Mouse (Mus musculus) R1 (cell line): ENCODE measurements at regions not wholly inside any gene's neighbourhood (a gene's known extent, or its start where the extent isn't known, plus 50 kb on each side); places are given as distances from the start of the nearest gene placed in this dataset.

Experiments used
- DNase-seq: peaks from one replicate; pipeline ENCODE4 v3.0.0-alpha.2; 2018; ENCODE audit warnings: low read depth, low spot score

DNA sequence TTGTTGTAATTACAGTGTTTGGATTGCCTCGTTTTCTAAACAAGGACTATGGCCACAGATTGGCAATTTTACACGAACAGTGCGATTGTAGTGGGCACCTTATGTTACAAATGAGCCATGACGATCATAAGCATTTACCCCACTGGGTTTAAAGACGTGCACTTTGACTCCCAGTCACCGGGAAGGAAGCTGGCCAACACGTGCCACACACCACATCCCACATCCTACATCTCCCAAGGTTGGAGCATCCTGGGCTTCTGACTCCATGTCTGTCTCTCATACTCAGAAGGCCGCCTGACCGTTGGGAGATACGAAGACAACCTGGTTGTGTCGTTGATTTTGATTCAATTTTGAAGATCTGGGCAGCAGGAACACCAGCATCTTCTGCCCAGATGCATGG is 159.8 kb upstream of the Tshz3 start:
- no peak for DNase-seq

DNA sequence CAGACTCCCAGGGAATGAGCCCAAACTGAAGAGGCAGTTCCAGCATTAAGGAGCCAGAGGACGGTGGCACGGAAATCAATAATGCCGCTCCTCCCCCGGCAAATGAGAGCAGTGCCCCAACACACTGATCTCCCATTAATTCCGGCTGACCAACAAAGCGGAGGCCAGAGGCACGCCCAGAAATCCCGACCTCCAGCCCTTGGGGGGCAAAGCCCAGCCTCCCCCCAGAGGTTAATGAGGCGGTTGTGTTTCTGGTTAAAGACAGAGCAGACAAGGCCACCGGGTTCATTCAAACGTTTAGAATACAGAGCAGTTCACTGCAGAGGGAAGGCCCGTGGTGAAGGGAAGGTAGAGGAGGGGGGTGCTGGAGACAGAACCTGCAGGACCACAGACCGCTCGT is 149.9 kb upstream of the Tshz3 start:
- DNase-seq = no peak

DNA sequence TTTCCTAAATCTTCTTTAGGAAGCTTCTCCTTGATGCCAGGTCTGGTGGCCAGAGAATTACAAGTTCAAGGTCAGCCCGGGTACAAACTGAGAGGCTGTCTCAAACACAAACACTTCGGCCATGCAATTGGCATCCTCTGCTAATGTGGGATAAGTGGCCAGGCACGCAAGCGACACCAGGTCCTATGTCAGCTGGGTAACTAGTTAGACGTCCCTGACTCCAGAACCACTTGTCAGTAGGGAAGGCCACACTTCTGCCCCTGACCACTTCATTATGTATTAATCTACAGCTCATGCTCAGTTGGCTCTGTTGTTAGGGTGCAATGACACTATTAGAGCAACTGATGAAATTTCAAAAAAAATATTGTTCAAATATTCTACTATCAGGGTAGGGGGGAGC is 149.5 kb upstream of the Tshz3 start:
- DNase-seq = no peak

DNA sequence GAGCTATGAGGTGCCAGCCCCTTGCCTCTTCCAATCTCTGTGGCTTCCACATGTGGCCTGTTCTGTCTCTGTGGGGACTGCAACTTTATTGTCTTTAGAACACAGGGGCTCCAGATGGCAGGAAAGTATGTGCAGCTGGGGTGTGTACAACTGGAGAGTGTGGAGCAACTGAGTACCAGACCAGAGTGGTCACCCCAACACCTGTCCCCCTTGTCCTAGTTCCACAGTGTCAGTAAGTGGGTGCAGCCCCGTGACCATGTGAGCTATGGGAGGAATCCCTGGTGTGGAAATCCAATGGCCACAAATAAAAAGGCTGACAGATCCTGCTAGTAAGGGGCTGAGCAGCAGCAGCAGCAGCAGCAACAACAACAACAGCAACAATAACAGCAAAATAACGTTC is 126.9 kb upstream of the Tshz3 start:
- no peak for DNase-seq

DNA sequence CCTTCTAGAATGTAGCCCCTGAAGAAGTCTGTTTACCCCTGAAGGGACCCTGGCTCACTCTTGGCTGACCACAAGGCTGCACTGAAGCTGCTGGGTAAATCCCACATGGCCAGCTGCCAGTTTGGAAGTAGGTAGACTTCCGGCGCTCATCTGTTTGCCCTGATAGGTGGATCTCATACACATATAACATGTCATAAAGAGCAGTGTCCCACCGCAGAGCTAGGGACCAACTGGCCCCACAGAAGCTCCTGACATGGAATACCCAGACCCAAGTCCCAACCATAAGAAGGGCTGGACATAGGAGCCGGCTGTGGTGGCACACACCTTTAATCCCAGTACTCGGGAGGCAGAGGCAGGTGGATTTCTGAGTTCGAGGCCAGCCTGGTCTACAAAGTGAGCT is 115.8 kb upstream of the Tshz3 start:
- no peak for DNase-seq

DNA sequence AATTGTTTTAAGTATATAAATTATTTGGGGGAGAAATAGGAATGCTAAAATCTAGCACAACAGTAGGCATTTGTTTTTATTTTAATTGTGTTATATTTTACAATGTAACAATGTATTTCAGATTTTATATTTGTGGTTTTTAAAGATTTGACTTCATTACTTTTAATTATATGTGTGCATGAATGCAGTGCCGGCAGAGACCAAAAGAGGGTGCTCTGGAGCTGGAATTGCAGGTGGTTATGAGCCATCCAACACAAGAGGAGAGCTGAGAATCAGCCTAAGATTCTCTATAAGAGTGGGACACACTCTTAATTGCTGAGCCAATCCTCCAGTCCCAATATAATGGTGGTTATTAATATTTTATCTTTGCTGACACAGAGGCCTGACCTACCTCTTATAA is 112.9 kb upstream of the Tshz3 start:
- peak; percentile 21 for DNase-seq

DNA sequence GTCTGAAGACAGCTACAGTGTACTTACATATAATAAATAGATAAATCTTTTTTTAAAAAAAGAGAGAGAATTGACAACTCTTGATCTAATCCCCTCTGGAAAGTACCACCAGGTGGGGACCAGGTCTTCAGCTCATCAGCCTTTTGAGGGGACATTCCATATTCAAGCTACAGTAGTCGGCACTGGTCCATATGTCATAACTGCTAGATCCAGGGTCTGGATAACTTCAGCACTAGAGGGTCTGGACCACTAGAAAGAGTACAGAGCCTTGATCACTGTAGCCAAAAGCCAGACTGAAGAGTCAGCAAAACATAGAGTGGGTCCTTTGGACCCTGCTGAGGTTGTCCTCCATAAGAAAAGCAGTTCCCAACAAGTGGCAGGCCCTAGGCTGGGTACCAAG is 106.4 kb upstream of the Tshz3 start:
- DNase-seq = no peak

DNA sequence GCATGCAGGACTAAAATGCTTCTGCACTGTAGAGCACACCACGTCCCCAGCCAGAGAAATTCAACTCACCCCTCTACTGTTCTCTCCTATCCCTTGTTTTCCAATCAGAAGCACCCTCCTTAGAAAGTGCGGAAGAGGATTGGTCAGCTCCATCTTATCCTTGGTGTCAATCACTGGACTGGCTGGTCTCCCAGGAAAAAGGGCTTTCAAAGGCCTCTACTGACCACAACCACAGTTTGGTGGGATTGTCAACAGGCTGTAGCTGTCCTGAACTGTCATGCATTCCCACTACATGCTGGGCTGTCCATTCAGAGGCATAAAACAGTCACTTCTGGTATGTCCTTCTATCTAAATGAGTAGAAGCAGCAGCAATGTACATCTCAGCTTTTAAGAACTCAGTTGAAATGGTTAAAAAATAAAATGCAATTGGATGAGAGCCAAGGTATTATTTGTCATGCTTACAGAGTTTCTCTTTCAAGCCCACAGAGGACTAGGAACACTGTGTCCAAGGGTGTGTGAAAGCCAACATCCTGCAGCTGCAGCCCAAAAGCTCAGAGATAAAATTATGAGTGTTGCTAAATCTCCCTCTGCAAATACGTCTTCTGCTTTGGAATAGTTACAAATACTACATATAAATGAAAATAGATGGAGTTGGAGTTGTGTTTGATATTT is 101.2 kb upstream of the Tshz3 start:
- DNase-seq = no peak

DNA sequence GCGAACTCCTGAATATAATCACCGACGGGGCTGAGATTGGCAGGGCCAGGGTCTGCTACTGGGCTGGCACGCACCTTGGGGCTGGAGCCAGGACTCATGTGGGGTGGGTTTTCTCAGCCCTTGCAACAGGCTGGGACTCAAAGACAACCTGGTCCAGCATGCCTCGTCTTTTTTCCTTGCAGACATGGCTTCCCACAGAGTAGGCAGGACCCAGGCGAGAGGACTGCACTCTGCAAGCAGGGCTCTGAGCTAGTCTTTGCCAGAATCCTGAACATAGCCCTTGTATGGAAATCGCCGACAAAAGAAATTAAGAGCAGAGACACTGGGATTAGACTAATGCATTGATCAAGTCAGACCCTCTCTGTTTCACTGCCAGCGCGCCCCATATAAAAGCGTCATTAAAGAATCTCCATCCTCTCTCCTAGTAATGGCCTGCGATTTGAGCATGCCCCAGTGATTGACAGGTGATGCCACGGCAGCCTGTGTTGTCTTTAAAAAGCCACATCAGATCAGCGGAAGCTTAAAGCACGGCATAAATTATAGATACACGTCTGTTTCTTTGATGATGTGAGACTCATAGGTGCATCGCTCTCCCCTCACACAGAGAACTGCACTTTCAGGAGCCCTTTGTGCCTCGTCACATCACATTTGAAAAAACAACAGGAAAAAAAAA is 92.8 kb upstream of the Tshz3 start:
- no peak for DNase-seq

DNA sequence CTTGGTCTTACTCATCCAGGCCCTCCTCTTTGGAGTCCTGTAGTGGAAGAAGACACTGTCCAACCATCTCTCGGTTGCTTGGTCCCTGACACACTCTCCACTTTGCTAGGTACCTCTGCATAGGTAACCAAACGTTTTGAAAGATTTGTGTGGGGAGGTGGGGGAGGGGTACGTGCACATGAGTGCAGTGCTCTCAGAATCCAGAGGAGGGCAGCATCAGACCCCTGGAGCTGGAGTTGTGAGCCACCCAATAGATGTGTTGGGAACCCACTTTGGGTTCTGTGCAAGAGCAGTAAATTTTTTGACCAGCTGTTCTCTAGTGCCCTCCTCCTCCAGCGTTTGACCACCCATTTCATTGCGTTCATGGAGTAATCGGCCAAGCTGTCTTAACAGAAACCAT is 77.7 kb upstream of the Tshz3 start:
- DNase-seq = peak; percentile 58

DNA sequence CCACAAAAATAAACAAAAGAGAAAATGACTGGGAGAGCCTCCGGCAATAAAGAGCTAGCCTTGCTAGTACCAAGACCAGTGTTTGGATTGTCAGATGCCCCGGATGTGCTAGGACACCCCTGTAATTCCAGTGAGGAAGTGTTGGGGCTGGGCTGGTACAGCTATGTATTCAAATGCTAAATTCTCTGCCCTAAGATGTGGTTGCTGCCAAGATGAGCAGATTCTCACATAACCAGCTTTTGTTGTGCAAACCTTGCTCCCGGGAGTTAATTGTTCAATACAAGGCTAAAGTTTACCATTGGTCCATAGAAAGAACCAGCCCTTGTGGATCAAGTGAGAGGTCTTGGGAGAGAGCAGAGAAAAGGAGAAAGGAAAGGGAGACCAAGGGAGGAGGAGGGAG is 53.7 kb upstream of the Tshz3 start:
- DNase-seq = peak; percentile 96
